ENCODE assay signal across 7 mouse cellular contexts in the genomic region with DNA sequence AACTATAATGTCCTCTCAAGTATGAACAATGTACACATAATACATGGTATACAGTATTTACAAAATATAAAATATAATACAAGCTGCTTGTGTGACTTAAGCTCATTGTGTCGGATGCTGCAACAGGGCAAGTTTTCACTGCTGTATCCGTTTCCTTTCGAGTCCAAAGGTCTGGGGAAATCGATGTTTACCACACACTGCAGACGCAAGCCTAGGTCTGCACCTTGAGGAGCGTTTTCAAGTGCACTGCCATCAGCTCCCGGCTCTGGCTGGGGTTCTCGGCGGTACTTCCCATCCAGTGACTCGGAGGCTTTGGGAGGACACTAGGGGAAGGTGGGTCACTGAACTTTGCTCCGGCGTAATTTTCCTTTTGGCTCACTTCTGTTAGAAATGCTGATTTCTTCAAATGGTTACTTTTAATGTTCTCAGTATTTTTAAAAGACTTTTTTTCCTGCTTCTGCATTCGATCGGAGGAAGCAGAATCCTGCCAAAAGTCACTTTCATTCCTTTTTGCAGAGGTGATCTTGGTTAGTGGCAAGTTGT. TPM values are rescaled to one million over a fixed set of nuclear protein-coding genes. Genes with fewer than 3 reads are reported as not detected.
DNase-seq lines count a peak whose midpoint lies in the region; ATAC-seq and TF ChIP-seq lines count a peak whose summit lies in the region.

No protein-coding gene starts in this region.

- no peaks in the 10 kb centered on the region for H3K27me3 ChIP-seq in forebrain, embryonic 13.5 days
- H3K27me3 ChIP-seq in kidney, embryonic 16.5 days (ENCODE audit: insufficient read depth, low read length), result no peaks in the 10 kb centered on the region
- no peaks in the 10 kb centered on the region for H3K27me3 ChIP-seq in neural tube, embryonic 13.5 days

- no peak for DNase-seq in left cerebral cortex, adult 2 months (ENCODE audit: extremely low spot score in 1 of 2, low spot score in 2 of 2)
- DNase-seq in left cerebral cortex, postnatal 25 days (ENCODE audit: low spot score in 2 of 2), result no peak
- DNase-seq in gastrocnemius, adult 18-20 months (ENCODE audit: low spot score), result no peak

- no peaks in the 10 kb centered on the region for H3K9me3 ChIP-seq in forebrain, embryonic 13.5 days (replicated peaks)
- H3K9me3 ChIP-seq in kidney, embryonic 16.5 days (ENCODE audit: low read length), result no peaks in the 10 kb centered on the region
- H3K9me3 ChIP-seq in neural tube, embryonic 13.5 days, result no peaks in the 10 kb centered on the region

- no peak overlapping the region for H3K9ac ChIP-seq in forebrain, embryonic 13.5 days
- H3K9ac ChIP-seq in kidney, embryonic 16.5 days (replicated peaks; ENCODE audit: low read length), result no peak overlapping the region
- H3K9ac ChIP-seq in neural tube, embryonic 13.5 days, result 0 out of 2 replicates have a peak overlapping the region, but pooled peaks have one; percentile 77

- no peak for TF ChIP-seq CTCF in left cerebral cortex, adult 2 months (IDR thresholded peaks at IDR 0.05)

- ATAC-seq in forebrain, embryonic 13.5 days, result no peak
- no peak for ATAC-seq in kidney, embryonic 16.5 days (ENCODE audit: low FRiP score, low TSS enrichment)
- no peak for ATAC-seq in neural tube, embryonic 13.5 days (ENCODE audit: low read depth)
- no peak for ATAC-seq in cerebellum, adult (ENCODE audit: insufficient number of reproducible peaks, low FRiP score, low TSS enrichment)

- intact Hi-C loops in left cerebral cortex, adult 2 months (cut with DNase I), result loop anchor here (2.0 to 10.0 kb wide), 3 partner anchors 37 to 1309 kb away; a partner anchor contains a TSS
- intact Hi-C loops in left cerebral cortex, postnatal 25 days (cut with DNase I), result no loop called here

- WGBS in forebrain, embryonic 13.5 days, result 91% methylated on average over 14 of the region's 14 CpGs
- 84% methylated on average over 14 of the region's 14 CpGs for WGBS in kidney, embryonic 16.5 days
- WGBS in neural tube, embryonic 13.5 days, result 92% methylated on average over 14 of the region's 14 CpGs

- peaks cover 35% of the 10 kb centered on the region for H3K4me1 ChIP-seq in forebrain, embryonic 13.5 days
- peaks cover 16% of the 10 kb centered on the region for H3K4me1 ChIP-seq in kidney, embryonic 16.5 days (ENCODE audit: insufficient read depth, low read length)
- peaks cover 46% of the 10 kb centered on the region for H3K4me1 ChIP-seq in neural tube, embryonic 13.5 days (replicated peaks)

- peak overlapping the region; percentile 79 for H3K4me2 ChIP-seq in forebrain, embryonic 13.5 days
- H3K4me2 ChIP-seq in kidney, embryonic 16.5 days (replicated peaks; ENCODE audit: low read depth, low read length), result peak overlapping the region; percentile 88
- peak overlapping the region; percentile 83 for H3K4me2 ChIP-seq in neural tube, embryonic 13.5 days

- H3K36me3 ChIP-seq in forebrain, embryonic 13.5 days (ENCODE audit: poor library complexity, severe bottlenecking), result peaks cover 39% of the 10 kb centered on the region
- peaks cover 32% of the 10 kb centered on the region for H3K36me3 ChIP-seq in kidney, embryonic 16.5 days (ENCODE audit: insufficient read depth, low read length)
- H3K36me3 ChIP-seq in neural tube, embryonic 13.5 days, result peaks cover 40% of the 10 kb centered on the region

- no peak overlapping the region for H3K27ac ChIP-seq in left cerebral cortex, adult 2 months
- H3K27ac ChIP-seq in forebrain, embryonic 13.5 days, result no peak overlapping the region
- H3K27ac ChIP-seq in kidney, embryonic 16.5 days (ENCODE audit: low read length), result no peak overlapping the region
- H3K27ac ChIP-seq in neural tube, embryonic 13.5 days (replicated peaks), result no peak overlapping the region

- peak overlapping the region; percentile 0; the same call in 1 of the 2 replicates for H3K4me3 ChIP-seq in left cerebral cortex, adult 2 months
- peak overlapping the region; percentile 93 for H3K4me3 ChIP-seq in forebrain, embryonic 13.5 days
- peak overlapping the region; percentile 22; the same call in 1 of the 2 replicates for H3K4me3 ChIP-seq in kidney, embryonic 16.5 days (ENCODE audit: low read length)
- peak overlapping the region; percentile 76; the same call in 1 of the 2 replicates for H3K4me3 ChIP-seq in neural tube, embryonic 13.5 days

RNA-seq across cellular contexts. Expression of a gene that starts 37.1 kb away (rescaled TPM):
- 10 to 100 TPM; 23.1 to 24.1 TPM for total RNA-seq in left cerebral cortex, adult 2 months (2021)
- 10 to 100 TPM; 22.1 to 24.8 TPM for total RNA-seq in left cerebral cortex, postnatal 25 days (2021)
- polyA plus RNA-seq in forebrain, embryonic 13.5 days (2015; fragmentation: Nextera tagmentation; extraction: Ambion mirVana), result 13.2 and 18.8 TPM in 2 replicates
- polyA plus RNA-seq in kidney, embryonic 16.5 days (2015; fragmentation: Nextera tagmentation; extraction: Ambion mirVana), result 5.0 and 5.5 TPM in 2 replicates
- polyA plus RNA-seq in neural tube, embryonic 13.5 days (2015; fragmentation: Nextera tagmentation; extraction: Ambion mirVana), result 41.8 and 44.0 TPM in 2 replicates
- total RNA-seq in gastrocnemius, adult 18-20 months (2021), result not detected

RNA-seq across cellular contexts. Expression of a gene that starts 44.0 kb away (rescaled TPM):
- total RNA-seq in left cerebral cortex, adult 2 months (2021), result 100 to 1,000 TPM; 152 to 156 TPM
- total RNA-seq in left cerebral cortex, postnatal 25 days (2021), result 100 to 1,000 TPM; 130 to 145 TPM
- polyA plus RNA-seq in forebrain, embryonic 13.5 days (2015; fragmentation: Nextera tagmentation; extraction: Ambion mirVana), result 76.4 and 85.7 TPM in 2 replicates
- 81.9 and 83.0 TPM in 2 replicates for polyA plus RNA-seq in kidney, embryonic 16.5 days (2015; fragmentation: Nextera tagmentation; extraction: Ambion mirVana)
- polyA plus RNA-seq in neural tube, embryonic 13.5 days (2015; fragmentation: Nextera tagmentation; extraction: Ambion mirVana), result 71.4 and 75.0 TPM in 2 replicates
- 100 to 1,000 TPM; 317 to 358 TPM for total RNA-seq in gastrocnemius, adult 18-20 months (2021)

RNA-seq across cellular contexts. Expression of a gene that starts 56.4 kb away (rescaled TPM):
- total RNA-seq in left cerebral cortex, adult 2 months (2021), result 1 to 10 TPM; 5.5 to 6.3 TPM
- total RNA-seq in left cerebral cortex, postnatal 25 days (2021), result 1 to 10 TPM; 5.8 to 6.3 TPM
- 2.1 TPM in 2 replicates for polyA plus RNA-seq in forebrain, embryonic 13.5 days (2015; fragmentation: Nextera tagmentation; extraction: Ambion mirVana)
- 0.60 and 1.2 TPM in 2 replicates for polyA plus RNA-seq in kidney, embryonic 16.5 days (2015; fragmentation: Nextera tagmentation; extraction: Ambion mirVana)
- 1.3 and 1.4 TPM in 2 replicates for polyA plus RNA-seq in neural tube, embryonic 13.5 days (2015; fragmentation: Nextera tagmentation; extraction: Ambion mirVana)
- 10 to 100 TPM; 32.8 to 47.4 TPM for total RNA-seq in gastrocnemius, adult 18-20 months (2021)

Comparison
In these comparisons a context has a peak if more than half of its experiments do, and no peak if none do; other contexts are left out.
1. H3K4me3 ChIP-seq: peak in every context shown above with its lines; median percentile 93 in forebrain, embryonic 13.5 days; 76 in neural tube, embryonic 13.5 days; 22 in kidney, embryonic 16.5 days; 0 in left cerebral cortex, adult 2 months.
2. RNA of a gene that starts 37.1 kb away (total RNA-seq): 22.1 to 24.8 TPM in left cerebral cortex, postnatal 25 days and 23.1 to 24.1 TPM in left cerebral cortex, adult 2 months; not detected in gastrocnemius, adult 18-20 months; every median in the first group is over 10 times any median in the second.
3. RNA of a gene that starts 56.4 kb away (total RNA-seq): 32.8 to 47.4 TPM in gastrocnemius, adult 18-20 months; 5.5 to 6.3 TPM in left cerebral cortex, adult 2 months and 5.8 to 6.3 TPM in left cerebral cortex, postnatal 25 days; every median in the first group is over 4 times any median in the second.
4. Peak in every context shown above with its lines, with median percentiles within 50 percentile points of each other: H3K4me2 ChIP-seq.